ENCODE assay signal across 12 mouse cellular contexts in the genomic region with DNA sequence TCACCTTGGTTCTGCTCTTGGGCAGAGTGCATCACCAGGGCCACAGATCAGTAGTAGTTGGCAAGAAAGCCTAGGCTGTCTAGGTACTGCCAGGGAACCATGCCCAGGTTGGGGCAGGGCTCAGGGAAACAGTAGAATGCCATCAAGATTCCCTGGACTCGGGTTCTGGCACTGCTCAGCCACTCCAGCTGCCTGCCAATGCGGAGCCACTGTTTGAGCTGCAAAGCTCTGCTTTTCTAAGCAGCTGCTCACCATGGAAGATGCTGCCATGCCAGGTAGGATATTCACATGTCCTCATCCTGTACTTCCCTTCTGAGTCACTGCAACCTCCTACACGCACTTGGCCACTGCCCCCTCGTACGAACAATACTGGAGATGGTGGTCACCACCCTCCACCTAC. TPM values are rescaled to one million over a fixed set of nuclear protein-coding genes. Genes with fewer than 3 reads are reported as not detected.
A peak's percentile ranks its signal among the peaks of the same experiment; 100 is the strongest.
DNase-seq lines count a peak whose midpoint lies in the region; ATAC-seq lines count a peak whose summit lies in the region.
"Had no signal": no experiment of that assay in that cellular context is flagged by ENCODE, and none has a peak within 500 bp of the region (broad histone marks: within the 10 kb centered on the region; RNA-seq: fewer than 3 reads in every experiment).

No protein-coding gene starts in this region.

- DNase-seq in kidney, adult 11 months: peak; percentile 54
- DNase-seq in Muller cell, postnatal 12 days (ENCODE audit: inconsistent ontology term): peak; percentile 20
- peak; percentile 84 for DNase-seq in cerebellum, adult 9-11 months
- peak; percentile 65 to 71 for DNase-seq in heart, postnatal 10 days
- DNase-seq in T-cell, adult 2 months (ENCODE audit: low spot score): no peak
- DNase-seq in retina, postnatal 1 day: no peak
- no peak for DNase-seq in hindbrain, embryonic 10.5 days (ENCODE audit: low spot score)
- DNase-seq: lung, embryonic 14.5 days had no signal

- H3K4me3 ChIP-seq in kidney, embryonic 16.5 days (ENCODE audit: low read length): no peak overlapping the region
- no peak overlapping the region for H3K4me3 ChIP-seq in hindbrain, embryonic 10.5 days
- H3K4me3 ChIP-seq: myocyte; stomach, embryonic 15.5 days had no signal

- peaks cover 25% of the 10 kb centered on the region for H3K4me1 ChIP-seq in kidney, embryonic 16.5 days (ENCODE audit: insufficient read depth, low read length)
- peaks cover 26% of the 10 kb centered on the region for H3K4me1 ChIP-seq in hindbrain, embryonic 10.5 days (replicated peaks)

- H3K36me3 ChIP-seq in kidney, embryonic 16.5 days (ENCODE audit: insufficient read depth, low read length): no peaks in the 10 kb centered on the region
- H3K36me3 ChIP-seq in hindbrain, embryonic 10.5 days: 0 out of 2 replicates have a peak, but pooled peaks cover 10% of the 10 kb centered on the region
- H3K36me3 ChIP-seq: stomach, embryonic 15.5 days had no signal

- H3K4me2 ChIP-seq in kidney, embryonic 16.5 days (replicated peaks; ENCODE audit: low read depth, low read length): no peak overlapping the region
- H3K4me2 ChIP-seq: lung, embryonic 14.5 days had no signal

- no peaks in the 10 kb centered on the region for H3K27me3 ChIP-seq in kidney, embryonic 16.5 days (ENCODE audit: insufficient read depth, low read length)
- H3K27me3 ChIP-seq in hindbrain, embryonic 10.5 days (ENCODE audit: insufficient read depth, poor library complexity, severe bottlenecking): no peaks in the 10 kb centered on the region
- H3K27me3 ChIP-seq: stomach, embryonic 15.5 days had no signal

- H3K27ac ChIP-seq in kidney, embryonic 16.5 days (ENCODE audit: low read length): no peak overlapping the region
- H3K27ac ChIP-seq in hindbrain, embryonic 10.5 days: no peak overlapping the region

- 74% methylated on average over 5 of the region's 5 CpGs for WGBS in kidney, embryonic 16.5 days
- WGBS in hindbrain, embryonic 10.5 days: 93% methylated on average over 5 of the region's 5 CpGs

- H3K9ac ChIP-seq in kidney, embryonic 16.5 days (replicated peaks; ENCODE audit: low read length): no peak overlapping the region
- H3K9ac ChIP-seq: lung, embryonic 14.5 days; stomach, embryonic 15.5 days had no signal

- ATAC-seq in kidney, embryonic 16.5 days (ENCODE audit: low FRiP score, low TSS enrichment): no peak

- no peaks in the 10 kb centered on the region for H3K9me3 ChIP-seq in kidney, embryonic 16.5 days (ENCODE audit: low read length)
- no peaks in the 10 kb centered on the region for H3K9me3 ChIP-seq in hindbrain, embryonic 10.5 days
- H3K9me3 ChIP-seq: stomach, embryonic 15.5 days had no signal

- intact Hi-C loops in heart, postnatal 10 days (cut with DNase I): no loop called here

RNA-seq across cellular contexts. Expression of a gene that starts 4.7 kb away (rescaled TPM):
- polyA plus RNA-seq in kidney, embryonic 16.5 days (2015; fragmentation: Nextera tagmentation; extraction: Ambion mirVana): 26.0 and 30.7 TPM in 2 replicates
- total RNA-seq in heart, postnatal 10 days (2021): 10 to 100 TPM; 12.6 to 13.5 TPM
- 32.4 and 35.0 TPM in 2 replicates for polyA plus RNA-seq in hindbrain, embryonic 10.5 days (2016; fragmentation: Nextera tagmentation; extraction: Ambion mirVana)

RNA-seq across cellular contexts. Expression of a gene that starts 28.5 kb away (rescaled TPM):
- 8.1 and 9.5 TPM in 2 replicates for polyA plus RNA-seq in kidney, embryonic 16.5 days (2015; fragmentation: Nextera tagmentation; extraction: Ambion mirVana)
- not detected for total RNA-seq in heart, postnatal 10 days (2021)
- polyA plus RNA-seq in hindbrain, embryonic 10.5 days (2016; fragmentation: Nextera tagmentation; extraction: Ambion mirVana): 0.25 and 0.34 TPM in 2 replicates
- polyA plus RNA-seq: large intestine, adult 2 months had no signal

RNA-seq across cellular contexts. Expression of a gene that starts 36.1 kb away (rescaled TPM):
- 1.8 and 3.7 TPM in 2 replicates for polyA plus RNA-seq in kidney, embryonic 16.5 days (2015; fragmentation: Nextera tagmentation; extraction: Ambion mirVana)
- not detected for total RNA-seq in heart, postnatal 10 days (2021)
- polyA plus RNA-seq in hindbrain, embryonic 10.5 days (2016; fragmentation: Nextera tagmentation; extraction: Ambion mirVana): 0.21 and 0.55 TPM in 2 replicates
- polyA plus RNA-seq: large intestine, adult 2 months; lung, embryonic 14.5 days had no signal

RNA-seq across cellular contexts. Expression of a gene that starts 36.1 kb away (rescaled TPM):
- polyA plus RNA-seq in kidney, embryonic 16.5 days (2015; fragmentation: Nextera tagmentation; extraction: Ambion mirVana): 85.8 and 95.9 TPM in 2 replicates
- 10 to 100 TPM; 76.6 to 78.5 TPM for total RNA-seq in heart, postnatal 10 days (2021)
- 65.4 and 72.6 TPM in 2 replicates for polyA plus RNA-seq in hindbrain, embryonic 10.5 days (2016; fragmentation: Nextera tagmentation; extraction: Ambion mirVana)

Comparison
In these comparisons a context has a peak if more than half of its experiments do, and no peak if none do; other contexts are left out.
1. DNase-seq: peak in kidney, adult 11 months (single experiment), Muller cell, postnatal 12 days (single experiment), cerebellum, adult 9-11 months (single experiment) and heart, postnatal 10 days (2 of 2); none in T-cell, adult 2 months (single experiment), retina, postnatal 1 day (single experiment) and hindbrain, embryonic 10.5 days (single experiment).